Comparison of ENCODE assay signal across 11 mouse cellular contexts in genomic region chr2:28836181-28836940, GRCm38 (mm10). TPM values are rescaled to one million over a fixed set of nuclear protein-coding genes. Genes with fewer than 3 reads are reported as not detected.
DNase-seq lines count a peak whose midpoint lies in the region; ATAC-seq and TF ChIP-seq lines count a peak whose summit lies in the region.
"Had no signal": no experiment of that assay in that cellular context is flagged by ENCODE, and none has a peak within 500 bp of the region (broad histone marks: within the 10 kb centered on the region; RNA-seq: fewer than 3 reads in every experiment).

No protein-coding gene starts in this region.

- no peak for DNase-seq in heart, adult 2 months
- no peak for DNase-seq in heart, postnatal 25 days (ENCODE audit: low spot score)
- DNase-seq in kidney, postnatal 14 days = peak; percentile 20
- DNase-seq in kidney, postnatal 36 days = no peak
- peak; percentile 22 for DNase-seq in lung, postnatal 0 days (ENCODE audit: low spot score)
- DNase-seq in lung, postnatal 4 days = no peak
- DNase-seq in thymus, postnatal 25 days = no peak

- H3K4me3 ChIP-seq in heart, adult 2 months = no peak overlapping the region
- no peak overlapping the region for H3K4me3 ChIP-seq in lung, postnatal 0 days (ENCODE audit: low read depth, low read length)
- no peak overlapping the region for H3K4me3 ChIP-seq in embryonic fibroblast, embryonic 13.5 days (ENCODE audit: insufficient read depth, low read length)
- H3K4me3 ChIP-seq: erythroblast, embryonic 14.5 days had no signal

- no peak overlapping the region for H3K4me2 ChIP-seq in lung, postnatal 0 days (replicated peaks; ENCODE audit: low read depth, low read length)

- TF ChIP-seq CTCF in heart, adult 2 months (IDR thresholded peaks at IDR 0.05) = no peak
- no peak for TF ChIP-seq CTCF in lung, postnatal 0 days (IDR thresholded peaks at IDR 0.05)
- TF ChIP-seq CTCF in embryonic fibroblast, embryonic 13.5 days (IDR thresholded peaks at IDR 0.05; ENCODE audit: borderline replicate concordance, insufficient read depth, low read length) = no peak

- intact Hi-C loops in heart, adult 2 months (cut with DNase I) = loop anchor here (10.0 kb wide), 1 partner anchor 218 kb away; the partner anchor contains the start of gene Cfap77
- intact Hi-C loops in heart, postnatal 25 days (cut with DNase I) = no loop called here

- no peaks in the 10 kb centered on the region for H3K27me3 ChIP-seq in heart, adult 2 months (ENCODE audit: control insufficient read depth, insufficient read depth, low read length)
- H3K27me3 ChIP-seq in lung, postnatal 0 days (replicated peaks; ENCODE audit: insufficient read depth, low read length) = no peaks in the 10 kb centered on the region

- H3K9me3 ChIP-seq in lung, postnatal 0 days (ENCODE audit: low read length) = no peaks in the 10 kb centered on the region
- H3K9me3 ChIP-seq: G1E had no signal

- no peak for TF ChIP-seq EP300 in heart, adult 2 months (IDR thresholded peaks at IDR 0.05; ENCODE audit: insufficient read depth, low read depth, low read length)
- no peak for TF ChIP-seq EP300 in lung, postnatal 0 days (IDR thresholded peaks at IDR 0.05)

- peaks cover 4% of the 10 kb centered on the region for H3K4me1 ChIP-seq in heart, adult 2 months (ENCODE audit: control insufficient read depth, insufficient read depth, low read length)
- peaks cover 7% of the 10 kb centered on the region; the same call in 1 of the 2 replicates for H3K4me1 ChIP-seq in lung, postnatal 0 days (ENCODE audit: insufficient read depth, low read depth, low read length)
- peaks cover 2% of the 10 kb centered on the region; the same call in 1 of the 2 replicates for H3K4me1 ChIP-seq in embryonic fibroblast, embryonic 13.5 days (ENCODE audit: control insufficient read depth, insufficient read depth, low read length)

- H3K27ac ChIP-seq in heart, adult 2 months = peak overlapping the region; percentile 10; the same call in 1 of the 2 replicates
- no peak overlapping the region for H3K27ac ChIP-seq in lung, postnatal 0 days (ENCODE audit: low read length)
- H3K27ac ChIP-seq in embryonic fibroblast, embryonic 13.5 days (ENCODE audit: insufficient read depth, low read length) = peak overlapping the region; percentile 58; the same call in 1 of the 2 replicates

- H3K79me2 ChIP-seq in heart, adult 2 months (replicated peaks; ENCODE audit: control insufficient read depth, insufficient read depth, low read length) = peaks cover 2% of the 10 kb centered on the region; the same call in 1 of the 2 replicates

- H3K9ac ChIP-seq in heart, adult 2 months (ENCODE audit: low read depth, low read length) = no peak overlapping the region
- 0 out of 2 replicates have a peak overlapping the region, but pooled peaks have one; percentile 20 for H3K9ac ChIP-seq in lung, postnatal 0 days (replicated peaks; ENCODE audit: low read depth)

- no peak for ATAC-seq in lung, postnatal 0 days
- ATAC-seq: intestine, embryonic 16.5 days had no signal

- WGBS in heart, adult 2 months = 25% methylated on average over 3 of the region's 3 CpGs
- WGBS in lung, postnatal 0 days = 41% methylated on average over 3 of the region's 3 CpGs

- no peak for TF ChIP-seq POLR2A in heart, adult 2 months (IDR thresholded peaks at IDR 0.05; ENCODE audit: insufficient read depth, low read depth, low read length)
- no peak for TF ChIP-seq POLR2A in embryonic fibroblast, embryonic 13.5 days (IDR thresholded peaks at IDR 0.05; ENCODE audit: low read depth, low read length)

- H3K36me3 ChIP-seq in heart, adult 2 months (ENCODE audit: control insufficient read depth, insufficient read depth, low read length) = peaks cover 9% of the 10 kb centered on the region
- peaks cover 20% of the 10 kb centered on the region for H3K36me3 ChIP-seq in lung, postnatal 0 days (ENCODE audit: insufficient read depth, low read length)

RNA-seq across cellular contexts. Expression of gene Gtf3c4, which starts 3.8 kb away (rescaled TPM):
- 10 to 100 TPM; 16.7 to 18.4 TPM for total RNA-seq in heart, adult 2 months (2021)
- 4.5 and 9.6 TPM in 2 replicates for polyA plus RNA-seq in heart, adult 2 months (2012; rRNA removed)
- total RNA-seq in heart, postnatal 25 days (2021) = 10 to 100 TPM; 18.7 to 20.3 TPM
- 4.5 and 5.3 TPM in 2 replicates for polyA plus RNA-seq in lung, postnatal 0 days (2015; fragmentation: Nextera tagmentation; extraction: Ambion mirVana)
- 21.7 and 27.0 TPM in 2 replicates for polyA plus RNA-seq in embryonic fibroblast, embryonic 13.5 days (2011; ENCODE audit: insufficient read length, low read depth, missing spikeins)

RNA-seq across cellular contexts. Expression of gene Ddx31, which starts 3.8 kb away (rescaled TPM):
- 1 to 10 TPM; 4.1 to 4.5 TPM for total RNA-seq in heart, adult 2 months (2021)
- polyA plus RNA-seq in heart, adult 2 months (2012; rRNA removed) = 1.5 and 2.0 TPM in 2 replicates
- total RNA-seq in heart, postnatal 25 days (2021) = 1 to 10 TPM; 2.7 to 3.4 TPM
- polyA plus RNA-seq in lung, postnatal 0 days (2015; fragmentation: Nextera tagmentation; extraction: Ambion mirVana) = 5.9 and 6.8 TPM in 2 replicates
- polyA plus RNA-seq in embryonic fibroblast, embryonic 13.5 days (2011; ENCODE audit: insufficient read length, low read depth, missing spikeins) = 9.3 and 11.6 TPM in 2 replicates

Comparison
In these comparisons a context has a peak if more than half of its experiments do, and no peak if none do; other contexts are left out.
1. DNase-seq: peak in kidney, postnatal 14 days (single experiment) and lung, postnatal 0 days (single experiment); none in heart, adult 2 months (0 of 2), heart, postnatal 25 days (single experiment), kidney, postnatal 36 days (0 of 2), lung, postnatal 4 days (0 of 2) and thymus, postnatal 25 days (single experiment).